Mouse (Mus musculus) neural tube, embryonic 14.5 days (tissue): ENCODE data around the gene Adcy4. TPM values are rescaled to one million over a fixed set of nuclear protein-coding genes. Genes with fewer than 3 reads are reported as not detected.
A peak's percentile ranks its signal among the peaks of the same experiment; 100 is the strongest.

Experiments used
- ATAC-seq: fragments of 200-750 bp; cut with Nextera tagmentation; 2 replicates; pipeline ENCODE4 v1.8.0; 2017; ENCODE audit warnings: low read depth, mild to moderate bottlenecking, moderate TSS enrichment, moderate library complexity
- H3K27ac ChIP-seq: fragments of 300-500 bp; sonication (generic); 2 replicates; pipeline ENCODE4 v1.5.1; 2014; ENCODE audit warnings: low read depth, mild to moderate bottlenecking, control low read depth, low read length, moderate library complexity, mixed read lengths
- H3K27me3 ChIP-seq: fragments of 300-500 bp; sonication (generic); 2 replicates; pipeline ENCODE4 v1.6.1; 2014; ENCODE audit warnings: low read length; ENCODE audit not compliant: control insufficient read depth, insufficient read depth
- H3K36me3 ChIP-seq: fragments of 300-500 bp; sonication (generic); 2 replicates; pipeline ENCODE4 v1.6.1; 2014; ENCODE audit warnings: low read length, mixed read lengths; ENCODE audit not compliant: control insufficient read depth, insufficient read depth
- H3K4me1 ChIP-seq: fragments of 300-500 bp; sonication (generic); 2 replicates; pipeline ENCODE4 v1.6.1; 2014; ENCODE audit warnings: low read length; ENCODE audit not compliant: control insufficient read depth, insufficient read depth
- H3K4me2 ChIP-seq: fragments of 300-500 bp; sonication (generic); 2 replicates; pipeline ENCODE4 v1.6.1; 2014; ENCODE audit warnings: mild to moderate bottlenecking, low read depth, low read length, control low read depth
- H3K4me3 ChIP-seq: fragments of 300-500 bp; sonication (generic); 2 replicates; pipeline ENCODE4 v1.5.1; 2014; ENCODE audit warnings: low read depth, low read length, control low read depth, mixed read lengths
- H3K9ac ChIP-seq: fragments of 300-500 bp; sonication (generic); replicated peaks from 2 replicates; pipeline ENCODE4 v1.6.1; 2014; ENCODE audit warnings: low read depth, mild to moderate bottlenecking, control low read depth, low read length, mixed read lengths
- H3K9me3 ChIP-seq: fragments of 300-500 bp; sonication (generic); 2 replicates; pipeline ENCODE4 v1.6.1; 2016; ENCODE audit warnings: low read length; ENCODE audit not compliant: control insufficient read depth
- WGBS: fragments of 180-500 bp; shearing (Covaris S2); extraction: QIAGEN DNeasy Blood & Tissue Kit; methylation state at CpG from one replicate; pipeline ENCODE4 v1.1.7; 2014; 5-methylcytosine and 5-hydroxymethylcytosine counted together
- polyA plus RNA-seq: library from polyadenylated mRNA; unstranded; fragments of >200 nt; fragmentation: Nextera tagmentation; extraction: Ambion mirVana; gene quantifications from 2 replicates; pipeline ENCODE4 v1.2.1, GENCODE M21; 2014

Gene Adcy4
- polyA plus RNA-seq, 1 experiment from 2014 or later = 1.9 TPM

GRCm38 (mm10) chr14:55795380-55796163, 11.7 kb upstream of the Adcy4 start:
- no peak for ATAC-seq
- Histone ChIP-seq H3K4me3 (no peak overlapping the region), H3K4me1 (no peaks in the 10 kb centered on the region), H3K27ac (no peak overlapping the region), H3K9me3 (no peaks in the 10 kb centered on the region), H3K27me3 (no peaks in the 10 kb centered on the region; the same call in 1 of the 2 replicates), H3K36me3 (no peaks in the 10 kb centered on the region), H3K4me2 (no peak overlapping the region), H3K9ac (no peak overlapping the region)
- WGBS = 87% methylated on average over 15 of the region's 15 CpGs

DNA sequence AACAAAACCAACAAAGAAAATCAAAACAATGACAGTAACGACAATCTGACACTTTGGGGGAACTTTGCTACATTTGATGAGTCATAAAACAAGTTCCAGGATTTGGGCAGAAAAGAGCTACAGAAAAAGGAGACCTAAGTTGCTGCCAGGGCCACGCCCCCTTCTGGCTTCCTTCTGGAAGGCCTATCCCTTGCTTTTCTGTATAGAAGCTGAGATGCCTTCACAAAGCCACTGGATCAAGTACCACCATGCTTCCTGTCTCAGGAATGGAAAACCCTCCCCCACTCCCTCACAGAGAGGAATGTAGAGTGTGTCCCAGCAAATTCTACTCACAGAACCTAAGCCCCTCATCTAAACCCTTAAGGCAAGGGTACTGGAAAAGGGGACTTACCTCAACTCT, 10.1 kb upstream of the Adcy4 start:
- Histone ChIP-seq H3K9me3 (no peaks in the 10 kb centered on the region), H3K4me3 (no peak overlapping the region), H3K36me3 (no peaks in the 10 kb centered on the region), H3K27me3 (peaks cover 7% of the 10 kb centered on the region), H3K4me2 (no peak overlapping the region), H3K4me1 (no peaks in the 10 kb centered on the region), H3K9ac (no peak overlapping the region), H3K27ac (no peak overlapping the region)
- WGBS = 64% methylated on average over 2 of the region's 2 CpGs
- no peak for ATAC-seq

GRCm38 (mm10) chr14:55793461-55793860, 9.6 kb upstream of the Adcy4 start:
- Histone ChIP-seq H3K4me3 (no peak overlapping the region), H3K27me3 (peaks cover 8% of the 10 kb centered on the region), H3K9ac (no peak overlapping the region), H3K9me3 (no peaks in the 10 kb centered on the region), H3K36me3 (no peaks in the 10 kb centered on the region), H3K4me1 (0 out of 2 replicates have a peak, but pooled peaks cover under 1% of the 10 kb centered on the region), H3K4me2 (no peak overlapping the region), H3K27ac (no peak overlapping the region)
- WGBS = 77% methylated on average over 2 of the region's 2 CpGs
- no peak for ATAC-seq

DNA sequence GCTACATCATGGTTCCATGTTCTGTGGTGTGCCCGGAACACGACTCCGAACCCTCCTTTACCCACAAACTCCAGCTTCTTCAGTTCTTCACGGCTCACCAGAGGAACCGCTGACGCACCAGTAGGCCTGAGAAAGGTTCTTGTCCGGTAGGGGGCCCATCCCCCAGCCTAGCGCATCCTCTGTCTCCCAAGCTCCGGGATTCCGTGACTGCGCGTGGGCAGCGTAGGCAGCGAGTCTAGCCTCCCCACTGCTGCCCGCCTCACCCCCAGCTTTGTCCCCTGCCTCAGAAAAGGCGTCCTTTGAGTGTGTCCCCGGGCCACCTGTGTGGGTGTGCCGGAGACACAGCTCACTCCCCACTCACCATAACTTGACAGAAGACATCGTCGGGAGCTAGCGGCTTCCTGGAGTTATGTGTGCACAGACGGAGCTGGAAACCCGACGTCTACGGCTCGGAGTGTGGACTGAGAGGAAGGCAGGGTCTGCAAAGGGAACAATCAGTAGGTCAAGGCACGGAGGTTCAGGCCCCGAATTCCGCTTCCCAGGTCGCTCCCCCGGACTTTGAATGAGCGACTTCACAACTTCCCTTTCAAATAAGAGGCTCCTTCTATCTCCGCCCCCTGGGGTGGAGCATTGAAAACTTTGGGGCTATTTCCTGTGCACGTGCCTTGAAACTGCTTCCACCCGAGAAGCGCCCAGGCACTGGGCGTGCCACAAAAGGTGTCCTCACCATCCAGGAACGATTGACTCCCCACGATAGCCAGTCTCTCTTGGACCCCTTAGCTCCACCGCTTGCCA, 4.6 kb upstream of the Adcy4 start, which contains the start of gene Ripk3:
Gene Ripk3, minus strand, starts transcription at position 610 of the 795 bp plus-strand sequence.
- Histone ChIP-seq H3K4me1 (0 out of 2 replicates have a peak, but pooled peaks cover 3% of the 10 kb centered on the region), H3K36me3 (no peaks in the 10 kb centered on the region), H3K9me3 (no peaks in the 10 kb centered on the region), H3K27me3 (peaks cover 33% of the 10 kb centered on the region), H3K4me3 (peak within 1 kb of the TSS; percentile 18; the same call in 1 of the 2 replicates), H3K9ac (no peak within 1 kb of the TSS), H3K4me2 (peak within 1 kb of the TSS; percentile 35), H3K27ac (no peak within 1 kb of the TSS)
- no peak for ATAC-seq
- WGBS = 6% methylated on average over 40 of the region's 40 CpGs

- no peak for ATAC-seq
Measured at GRCm38 (mm10) chr14:55787731-55788130, 3.8 kb upstream of the Adcy4 start.

GRCm38 (mm10) chr14:55785195-55785594, 1.3 kb upstream of the Adcy4 start:
- no peak overlapping the region for H3K9ac ChIP-seq
- no peaks in the 10 kb centered on the region for H3K36me3 ChIP-seq
- H3K4me3 ChIP-seq = no peak overlapping the region
- H3K4me1 ChIP-seq = 0 out of 2 replicates have a peak, but pooled peaks cover 5% of the 10 kb centered on the region
- no peaks in the 10 kb centered on the region for H3K9me3 ChIP-seq
- 28% methylated on average over 6 of the region's 6 CpGs for WGBS
- H3K4me2 ChIP-seq = no peak overlapping the region
- H3K27me3 ChIP-seq = peaks cover 43% of the 10 kb centered on the region
- no peak overlapping the region for H3K27ac ChIP-seq
- no peak for ATAC-seq

More at GRCm38 (mm10) chr14:55787731-55788130, 3.8 kb upstream of the Adcy4 start:
- WGBS = 37% methylated on average over 11 of the region's 11 CpGs
- peak overlapping the region; percentile 35; the same call in 1 of the 2 replicates for H3K4me2 ChIP-seq
- no peak overlapping the region for H3K9ac ChIP-seq
- H3K4me1 ChIP-seq = 0 out of 2 replicates have a peak, but pooled peaks cover 5% of the 10 kb centered on the region
- H3K36me3 ChIP-seq = no peaks in the 10 kb centered on the region
- H3K27me3 ChIP-seq = peaks cover 34% of the 10 kb centered on the region
- no peaks in the 10 kb centered on the region for H3K9me3 ChIP-seq
- no peak overlapping the region for H3K27ac ChIP-seq
- H3K4me3 ChIP-seq = no peak overlapping the region

- no peak for ATAC-seq
- Histone ChIP-seq H3K4me1 (0 out of 2 replicates have a peak, but pooled peaks cover 3% of the 10 kb centered on the region), H3K4me3 (peak overlapping the region; percentile 26), H3K27ac (no peak overlapping the region), H3K9ac (no peak overlapping the region; the same call in 1 of the 2 replicates), H3K4me2 (peak overlapping the region; percentile 37; the same call in 1 of the 2 replicates), H3K9me3 (no peaks in the 10 kb centered on the region), H3K27me3 (peaks cover 35% of the 10 kb centered on the region), H3K36me3 (no peaks in the 10 kb centered on the region)
- 2% methylated on average over 31 of the region's 31 CpGs for WGBS
Measured at GRCm38 (mm10) chr14:55783171-55783957, 531 bp downstream of the Adcy4 start.

- Histone ChIP-seq H3K4me1 (0 out of 2 replicates have a peak, but pooled peaks cover 2% of the 10 kb centered on the region), H3K4me3 (no peak overlapping the region), H3K27ac (no peak overlapping the region), H3K4me2 (peak overlapping the region; percentile 12; the same call in 1 of the 2 replicates), H3K9ac (no peak overlapping the region), H3K36me3 (no peaks in the 10 kb centered on the region), H3K27me3 (peaks cover 29% of the 10 kb centered on the region), H3K9me3 (no peaks in the 10 kb centered on the region)
- 47% methylated on average over 9 of the region's 9 CpGs for WGBS
- ATAC-seq = no peak
Measured at GRCm38 (mm10) chr14:55782361-55782960, 1.4 kb downstream of the Adcy4 start.
